Mouse (Mus musculus) heart, adult 2 months (tissue): ENCODE measurements at regions not wholly inside any gene's neighbourhood (a gene's known extent, or its start where the extent isn't known, plus 50 kb on each side); places are given as distances from the start of the nearest gene placed in this dataset.

Source experiments
- CTCF ChIP-seq: fragments of 200-600 bp; IDR thresholded peaks from 2 replicates; pipeline ENCODE4 v1.8.1; 2022; ENCODE audit warnings: antibody characterized with exemption, mild to moderate bottlenecking, moderate library complexity
- POLR2A ChIP-seq: fragments of 200-500 bp; IDR thresholded peaks from 2 replicates; pipeline ENCODE4 v1.6.1; 2011; ENCODE audit warnings: mild to moderate bottlenecking, low read depth, low read length, control low read depth; ENCODE audit not compliant: insufficient read depth

- TF ChIP-seq POLR2A (no peak), CTCF (peak; percentile 30; the same call in 1 of the 2 replicates)
Observed at GRCm38 (mm10) chr16:19876861-19877554, 105.8 kb downstream of the Klhl6 start.
